8 mouse cellular contexts compared by ENCODE assay signal in the genomic region with DNA sequence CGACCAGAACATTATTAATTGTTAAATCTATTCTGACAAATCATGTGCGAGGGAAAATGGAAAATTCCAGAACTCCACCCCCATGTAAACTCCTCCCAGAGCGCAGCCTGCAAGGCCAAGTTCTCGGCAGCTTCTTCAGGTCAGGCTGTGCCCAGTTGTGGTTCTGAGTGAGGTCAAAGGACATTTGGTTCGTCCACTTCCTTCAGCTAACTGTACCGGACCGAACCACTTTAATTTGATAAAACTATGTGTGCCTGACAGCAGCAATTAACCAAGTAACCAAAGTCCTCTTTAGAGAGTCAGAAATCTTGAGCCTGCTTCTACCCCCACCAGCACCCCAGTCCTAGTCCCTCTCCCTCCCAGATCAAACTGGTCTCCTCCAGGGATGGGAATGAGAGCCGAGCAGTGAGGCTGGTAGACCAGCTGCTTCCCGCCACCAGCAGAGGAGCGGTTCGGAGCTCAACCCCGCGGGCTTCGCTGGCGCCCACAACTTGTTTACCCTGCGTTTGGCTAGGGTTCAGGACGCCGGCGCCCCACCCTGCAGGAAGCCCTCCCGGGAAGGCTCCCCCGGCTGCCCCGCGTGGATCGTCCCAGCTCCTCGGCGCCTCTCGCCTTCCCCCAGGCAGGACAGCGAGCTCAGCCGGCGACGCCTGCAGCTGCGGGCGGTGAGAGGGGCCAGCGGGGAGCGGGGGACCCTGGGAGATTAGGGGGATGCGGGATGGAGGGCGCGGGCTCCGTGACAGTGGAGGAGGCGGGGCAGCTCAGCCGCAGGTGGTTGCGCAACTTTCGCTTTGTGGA. TPM values are rescaled to one million over a fixed set of nuclear protein-coding genes. Genes with fewer than 3 reads are reported as not detected.
DNase-seq lines count a peak whose midpoint lies in the region; ATAC-seq and TF ChIP-seq lines count a peak whose summit lies in the region.

Gene Plscr4, plus strand, starts transcription at position 113 of the 798 bp plus-strand sequence.

- peak within 1 kb of the TSS; percentile 46 for H3K27ac ChIP-seq in intestine, postnatal 0 days (ENCODE audit: low read depth, low read length)
- H3K27ac ChIP-seq in liver, embryonic 12.5 days, result no peak within 1 kb of the TSS

- peak; percentile 5 to 11 for DNase-seq in left cerebral cortex, adult 18-20 months (ENCODE audit: low spot score in 2 of 2)
- no peak for DNase-seq in left cerebral cortex, adult 9 months (ENCODE audit: low spot score in 2 of 2)
- peak; percentile 61 for DNase-seq in embryo, embryonic 9.5 days (ENCODE audit: extremely low spot score)
- peak; percentile 99 for DNase-seq in heart, adult 11 months
- peak; percentile 31 to 70 for DNase-seq in spleen, postnatal 4 days (ENCODE audit: low spot score in 2 of 2)

- 10% methylated on average over 43 of the region's 43 CpGs for WGBS in intestine, postnatal 0 days
- 13% methylated on average over 31 of the region's 43 CpGs for WGBS in liver, embryonic 12.5 days (ENCODE audit: insufficient replicate concordance)

- ATAC-seq in intestine, postnatal 0 days, result peak; percentile 73
- ATAC-seq in liver, embryonic 12.5 days, result peak; percentile 63
- peak; percentile 63; the same call in 1 of the 2 replicates for ATAC-seq in monocyte, adult 5-6 weeks (replicated peaks; ENCODE audit: insufficient number of reproducible peaks, low FRiP score, low TSS enrichment, poor library complexity, severe bottlenecking)

- no peaks in the 10 kb centered on the region for H3K4me1 ChIP-seq in intestine, postnatal 0 days (replicated peaks; ENCODE audit: control insufficient read depth, insufficient read depth, low read length)
- 0 out of 2 replicates have a peak, but pooled peaks cover 8% of the 10 kb centered on the region for H3K4me1 ChIP-seq in liver, embryonic 12.5 days

- H3K4me2 ChIP-seq in intestine, postnatal 0 days (replicated peaks; ENCODE audit: low read depth), result peak within 1 kb of the TSS; percentile 98
- peak within 1 kb of the TSS; percentile 90 for H3K4me2 ChIP-seq in liver, embryonic 12.5 days

- no peak for TF ChIP-seq CTCF in intestine, postnatal 0 days (IDR thresholded peaks at IDR 0.05; ENCODE audit: low read depth)

- H3K9me3 ChIP-seq in intestine, postnatal 0 days (ENCODE audit: control insufficient read depth), result no peaks in the 10 kb centered on the region
- H3K9me3 ChIP-seq in liver, embryonic 12.5 days (replicated peaks), result no peaks in the 10 kb centered on the region

- no peaks in the 10 kb centered on the region for H3K36me3 ChIP-seq in intestine, postnatal 0 days (ENCODE audit: control insufficient read depth, insufficient read depth)
- no peaks in the 10 kb centered on the region for H3K36me3 ChIP-seq in liver, embryonic 12.5 days

- H3K27me3 ChIP-seq in intestine, postnatal 0 days (replicated peaks; ENCODE audit: control insufficient read depth, insufficient read depth, low read length), result no peaks in the 10 kb centered on the region
- H3K27me3 ChIP-seq in liver, embryonic 12.5 days (replicated peaks), result no peaks in the 10 kb centered on the region

- peak within 1 kb of the TSS; percentile 73 for H3K9ac ChIP-seq in intestine, postnatal 0 days (ENCODE audit: low read depth, low read length)
- H3K9ac ChIP-seq in liver, embryonic 12.5 days, result peak within 1 kb of the TSS; percentile 65

- H3K4me3 ChIP-seq in intestine, postnatal 0 days (ENCODE audit: low read depth, low read length), result peak within 1 kb of the TSS; percentile 72
- H3K4me3 ChIP-seq in liver, embryonic 12.5 days, result peak within 1 kb of the TSS; percentile 65

RNA-seq across cellular contexts. Expression of gene Plscr4, which starts in this region (rescaled TPM):
- total RNA-seq in left cerebral cortex, adult 18-20 months (2021), result 1 to 10 TPM; 1.5 to 1.6 TPM
- polyA plus RNA-seq in intestine, postnatal 0 days (2015; fragmentation: Nextera tagmentation; extraction: Ambion mirVana), result 4.3 and 4.6 TPM in 2 replicates
- 0.36 and 0.41 TPM in 2 replicates for polyA plus RNA-seq in liver, embryonic 12.5 days (2016; fragmentation: Nextera tagmentation; extraction: Ambion mirVana)
- total RNA-seq in monocyte, adult 5-6 weeks (2017), result 2.9 to 15.8 TPM (median 4.9 TPM) in 3 replicates

Comparison
In these comparisons a context has a peak if more than half of its experiments do, and no peak if none do; other contexts are left out.
1. DNase-seq: peak in left cerebral cortex, adult 18-20 months (2 of 2), embryo, embryonic 9.5 days (single experiment), heart, adult 11 months (single experiment) and spleen, postnatal 4 days (2 of 2); none in left cerebral cortex, adult 9 months (0 of 2).
2. Peak in ATAC-seq, H3K4me3 ChIP-seq, H3K9ac ChIP-seq and H3K4me2 ChIP-seq in liver, embryonic 12.5 days; RNA of the gene not detected or under 1 TPM.
3. Peak in every context shown above with its lines, with median percentiles within 50 percentile points of each other: ATAC-seq.